Mouse (Mus musculus) ES-Bruce4 (cell line): ENCODE data around the gene Ociad2.

Source experiments
- CTCF ChIP-seq: IDR thresholded peaks from one replicate; pipeline ENCODE4 v1.8.1; 2011; ENCODE audit warnings: low read depth, low read length
- POLR2A ChIP-seq: IDR thresholded peaks from one replicate; pipeline ENCODE4 v1.8.1; 2011; ENCODE audit warnings: low read length; ENCODE audit not compliant: insufficient read depth

DNA sequence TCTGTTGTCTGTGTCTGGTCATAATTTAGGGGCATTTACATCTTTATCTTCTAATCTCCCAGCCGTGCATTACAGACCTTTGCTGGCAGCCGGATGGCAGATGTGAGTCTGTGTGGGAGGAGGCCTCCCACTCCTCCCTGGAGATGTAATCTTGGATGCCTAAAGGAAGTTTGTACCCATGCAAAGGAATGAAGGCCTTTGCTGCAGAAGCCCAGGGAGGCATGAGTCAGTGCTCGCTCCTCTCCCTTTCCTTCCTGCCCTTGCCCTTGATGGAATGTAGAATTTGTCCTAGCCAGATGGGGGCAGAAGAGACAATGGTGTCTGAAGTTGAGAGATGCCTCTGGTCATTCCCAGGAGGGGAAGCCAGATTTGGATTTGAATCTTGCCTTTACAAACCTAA lies 32.4 kb upstream of the Ociad2 start:
- TF ChIP-seq POLR2A, result no peak
- TF ChIP-seq CTCF, result no peak
